Mouse (Mus musculus) MEL (cell line): Measurements from ENCODE around the gene Nme7. TPM values are rescaled to one million over a fixed set of nuclear protein-coding genes. Genes with fewer than 3 reads are reported as not detected.

Experiments used
- DNase-seq: peaks from one replicate; pipeline ENCODE4 v3.0.0; 2011; ENCODE audit warnings: low read depth, low spot score
- H3K27ac ChIP-seq: 2 replicates; pipeline ENCODE4 v1.5.1; 2012; ENCODE audit warnings: low read depth, mild to moderate bottlenecking, control low read depth, low read length, moderate library complexity; ENCODE audit not compliant: control insufficient read depth
- H3K27me3 ChIP-seq, 2 experiments: fragments of 150-350 bp in 1 of 2; sonication (generic) in 1 of 2; 2 replicates each; pipeline ENCODE4 v1.6.1; 2012; ENCODE audit warnings: low read length in 2 of 2, mild to moderate bottlenecking in 2 of 2, improper control_type of control experiment in 1 of 2, moderate library complexity in 1 of 2; ENCODE audit not compliant: insufficient read depth in 2 of 2, control insufficient read depth in 1 of 2
- H3K36me3 ChIP-seq, 2 experiments: 2 replicates each; pipeline ENCODE4 v1.6.1; 2012 to 2014; ENCODE audit warnings: low read length in 2 of 2, improper control_type of control experiment in 1 of 2, inconsistent platforms in 1 of 2, mild to moderate bottlenecking in 1 of 2; ENCODE audit not compliant: insufficient read depth in 2 of 2, control insufficient read depth in 1 of 2
- H3K4me1 ChIP-seq, 2 experiments: fragments of 150-350 bp in 1 of 2; sonication (generic) in 1 of 2; 2 replicates each; pipeline ENCODE4 v1.6.1; 2012; ENCODE audit warnings: low read length in 2 of 2, improper control_type of control experiment in 1 of 2, mild to moderate bottlenecking in 1 of 2; ENCODE audit not compliant: insufficient read depth in 2 of 2, control insufficient read depth in 1 of 2
- H3K4me3 ChIP-seq, 2 experiments: fragments of 150-350 bp in 1 of 2; sonication (generic) in 1 of 2; 2 replicates each; pipeline ENCODE4 v1.5.1; 2012; ENCODE audit warnings: low read depth in 2 of 2, low read length in 2 of 2, mild to moderate bottlenecking in 2 of 2, moderate library complexity in 2 of 2, control low read depth in 1 of 2, improper control_type of control experiment in 1 of 2; ENCODE audit not compliant: control insufficient read depth in 1 of 2, insufficient read depth in 1 of 2
- H3K79me2 ChIP-seq: 2 replicates; pipeline ENCODE4 v1.6.1; 2012; ENCODE audit warnings: mild to moderate bottlenecking, low read length, moderate library complexity; ENCODE audit not compliant: control insufficient read depth, poor library complexity, insufficient read depth
- H3K9ac ChIP-seq: 2 replicates; pipeline ENCODE4 v1.6.1; 2012; ENCODE audit warnings: low read depth, mild to moderate bottlenecking, control low read depth, low read length, moderate library complexity; ENCODE audit not compliant: control insufficient read depth, poor library complexity, severe bottlenecking
- H3K9me3 ChIP-seq: fragments of 150-350 bp; sonication (generic); replicated peaks from 2 replicates; pipeline ENCODE4 v1.6.1; 2012; ENCODE audit warnings: mild to moderate bottlenecking, low read length, improper control_type of control experiment, moderate library complexity; ENCODE audit not compliant: insufficient read depth
- BHLHE40 ChIP-seq: IDR thresholded peaks from 2 replicates; pipeline ENCODE4 v1.6.1; 2012; ENCODE audit warnings: low read depth, mild to moderate bottlenecking, inconsistent platforms, low read length, improper control_type of control experiment, borderline replicate concordance
- CHD2 ChIP-seq: IDR thresholded peaks from 2 replicates; pipeline ENCODE4 v1.6.1; 2011; ENCODE audit warnings: low read length, improper control_type of control experiment
- E2F4 ChIP-seq: IDR thresholded peaks from 2 replicates; pipeline ENCODE4 v1.6.1; 2011; ENCODE audit warnings: low read depth, low read length, improper control_type of control experiment, borderline replicate concordance
- ELF1 ChIP-seq: IDR thresholded peaks from 2 replicates; pipeline ENCODE4 v1.6.1; 2014; ENCODE audit warnings: low read depth, mild to moderate bottlenecking, inconsistent platforms, low read length, improper control_type of control experiment, moderate library complexity
- EP300 ChIP-seq, 2 experiments: IDR thresholded peaks; 2 replicates each; pipeline ENCODE4 v1.6.1; 2011; ENCODE audit warnings: improper control_type of control experiment in 2 of 2, low read length in 2 of 2, low read depth in 1 of 2, mild to moderate bottlenecking in 1 of 2
- GABPA ChIP-seq: IDR thresholded peaks from 2 replicates; pipeline ENCODE4 v1.6.1; 2012; ENCODE audit warnings: low read depth, mild to moderate bottlenecking, inconsistent platforms, low read length, improper control_type of control experiment, moderate library complexity
- HCFC1 ChIP-seq: IDR thresholded peaks from 2 replicates; pipeline ENCODE4 v1.6.1; 2012; ENCODE audit warnings: low read depth, mild to moderate bottlenecking, inconsistent platforms, low read length, improper control_type of control experiment, moderate library complexity
- JUND ChIP-seq: IDR thresholded peaks from 2 replicates; pipeline ENCODE4 v1.6.1; 2011; ENCODE audit warnings: low read depth, mild to moderate bottlenecking, improper control_type of control experiment, low read length
- MAFK ChIP-seq: IDR thresholded peaks from 2 replicates; pipeline ENCODE4 v1.6.1; 2011; ENCODE audit warnings: low read depth, mild to moderate bottlenecking, low read length, improper control_type of control experiment, borderline replicate concordance
- MAX ChIP-seq: IDR thresholded peaks from 2 replicates; pipeline ENCODE4 v1.6.1; 2011; ENCODE audit warnings: low read length, improper control_type of control experiment
- MEF2A ChIP-seq: IDR thresholded peaks from 2 replicates; pipeline ENCODE4 v1.6.1; 2014; ENCODE audit warnings: low read depth, mild to moderate bottlenecking, inconsistent platforms, low read length, improper control_type of control experiment; ENCODE audit not compliant: poor library complexity, insufficient replicate concordance, severe bottlenecking; ENCODE audit errors: extremely low read depth
- MYC ChIP-seq: IDR thresholded peaks from 2 replicates; pipeline ENCODE4 v1.6.1; 2011; ENCODE audit warnings: low read depth, mild to moderate bottlenecking, low read length, improper control_type of control experiment, moderate library complexity
- NELFE ChIP-seq: IDR thresholded peaks from 2 replicates; pipeline ENCODE4 v1.6.1; 2011; ENCODE audit warnings: low read depth, low read length, improper control_type of control experiment
- POLR2AphosphoS5 ChIP-seq: IDR thresholded peaks from 2 replicates; pipeline ENCODE4 v1.6.1; 2012; ENCODE audit warnings: low read depth, borderline replicate concordance, mild to moderate bottlenecking, inconsistent platforms, low read length, moderate library complexity, mixed read lengths
- RAD21 ChIP-seq: IDR thresholded peaks from 2 replicates; pipeline ENCODE4 v1.6.1; 2011; ENCODE audit warnings: mild to moderate bottlenecking, low read depth, low read length, improper control_type of control experiment
- SIN3A ChIP-seq: IDR thresholded peaks from 2 replicates; pipeline ENCODE4 v1.6.1; 2012; ENCODE audit warnings: low read length, improper control_type of control experiment, inconsistent platforms
- TAL1 ChIP-seq: IDR thresholded peaks from 2 replicates; pipeline ENCODE4 v1.6.1; 2012; ENCODE audit warnings: mild to moderate bottlenecking, inconsistent platforms, low read length, moderate library complexity, mixed read lengths
- TBP ChIP-seq: IDR thresholded peaks from 2 replicates; pipeline ENCODE4 v1.8.0; 2011; ENCODE audit warnings: low read depth, low read length, improper control_type of control experiment
- TCF12 ChIP-seq: IDR thresholded peaks from 2 replicates; pipeline ENCODE4 v1.6.1; 2014; ENCODE audit warnings: low read depth, mild to moderate bottlenecking, inconsistent platforms, low read length, improper control_type of control experiment, moderate library complexity
- UBTF ChIP-seq: IDR thresholded peaks from 2 replicates; pipeline ENCODE4 v1.6.1; 2012; ENCODE audit warnings: low read depth, mild to moderate bottlenecking, inconsistent platforms, low read length, improper control_type of control experiment, moderate library complexity, borderline replicate concordance; ENCODE audit not compliant: insufficient read depth
- polyA plus RNA-seq, 2 experiments: library from polyadenylated mRNA; stranded (reverse) in 1 of 2; unstranded in 1 of 2; fragments of >175 nt in 1 of 2; fragments of >200 nt in 1 of 2; gene quantifications; 2 replicates each; pipeline versions ENCODE4 v1.2.1 to v1.2.4; 2012; ENCODE audit warnings: low replicate concordance in 2 of 2, low read depth in 1 of 2; ENCODE audit not compliant: insufficient read length in 2 of 2, insufficient read depth in 1 of 2, missing spikeins in 1 of 2
- total RNA-seq: library from RNA; depleted of rRNA; stranded (reverse); fragments of 300-350 nt; gene quantifications from 2 replicates; pipeline ENCODE4 v1.2.3, GENCODE M21; 2012

Gene Nme7
- total and polyA plus RNA-seq, 3 experiments, result 23.2 to 27.6 TPM; not detected in 1

DNA sequence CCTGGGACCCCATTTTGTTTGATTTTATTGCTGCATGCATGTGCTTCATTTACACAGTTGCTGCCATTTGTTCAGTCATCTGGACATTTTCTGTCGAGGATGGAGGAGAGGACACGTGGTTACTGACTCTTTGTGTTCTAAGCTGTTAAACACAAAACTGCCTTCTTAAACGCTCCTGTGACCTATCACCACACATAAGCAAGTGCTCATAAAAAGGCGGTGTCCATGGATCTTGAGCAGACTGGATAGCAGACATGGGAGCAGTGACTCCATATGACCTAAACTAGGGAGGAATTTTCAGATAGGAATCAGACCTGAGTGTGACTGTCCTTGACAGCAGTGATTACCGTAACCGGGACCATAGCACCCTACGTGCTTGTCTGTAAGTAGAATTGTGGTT, 70.1 kb downstream of the Nme7 start:
- Histone ChIP-seq H3K36me3 (peaks cover 0 to 4% of the 10 kb centered on the region in 2 experiments; a peak in 2 of 4 replicates), H3K79me2 (no peaks in the 10 kb centered on the region), H3K9ac (no peak overlapping the region), H3K27me3 (no peaks in the 10 kb centered on the region), H3K9me3 (no peaks in the 10 kb centered on the region), H3K4me3 (no peak overlapping the region), H3K27ac (no peak overlapping the region), H3K4me1 (peaks cover 0 to 3% of the 10 kb centered on the region in 2 experiments; a peak in 1 of 4 replicates)
- DNase-seq, result no peak
- TF ChIP-seq EP300 (IDR thresholded peaks at IDR 0.05; ENCODE audit: low read depth in 1 of 2, low read length in 2 of 2) (no peak), SIN3A (no peak)

- Histone ChIP-seq H3K4me3 (no peak overlapping the region), H3K36me3 (peaks cover 0 to 4% of the 10 kb centered on the region in 2 experiments; a peak in 2 of 4 replicates), H3K79me2 (no peaks in the 10 kb centered on the region), H3K27me3 (no peaks in the 10 kb centered on the region), H3K9ac (no peak overlapping the region), H3K9me3 (no peaks in the 10 kb centered on the region), H3K27ac (no peak overlapping the region), H3K4me1 (peaks cover 0 to 3% of the 10 kb centered on the region in 2 experiments; a peak in 1 of 4 replicates)
- no peak for DNase-seq
- no peak for TF ChIP-seq ELF1
- TF ChIP-seq HCFC1, result no peak
- no peak for TF ChIP-seq TAL1
- TF ChIP-seq EP300 (IDR thresholded peaks at IDR 0.05; ENCODE audit: low read depth in 1 of 2, low read length in 2 of 2), result no peak
- TF ChIP-seq TBP, result no peak
- no peak for TF ChIP-seq MAX
- TF ChIP-seq JUND, result no peak
- no peak for TF ChIP-seq POLR2AphosphoS5
- TF ChIP-seq BHLHE40, result no peak
- TF ChIP-seq UBTF, result no peak
- TF ChIP-seq GABPA, result no peak
- TF ChIP-seq E2F4, result no peak
Observed at GRCm38 (mm10) chr1:164375626-164376025, 71.7 kb downstream of the Nme7 start.

DNA sequence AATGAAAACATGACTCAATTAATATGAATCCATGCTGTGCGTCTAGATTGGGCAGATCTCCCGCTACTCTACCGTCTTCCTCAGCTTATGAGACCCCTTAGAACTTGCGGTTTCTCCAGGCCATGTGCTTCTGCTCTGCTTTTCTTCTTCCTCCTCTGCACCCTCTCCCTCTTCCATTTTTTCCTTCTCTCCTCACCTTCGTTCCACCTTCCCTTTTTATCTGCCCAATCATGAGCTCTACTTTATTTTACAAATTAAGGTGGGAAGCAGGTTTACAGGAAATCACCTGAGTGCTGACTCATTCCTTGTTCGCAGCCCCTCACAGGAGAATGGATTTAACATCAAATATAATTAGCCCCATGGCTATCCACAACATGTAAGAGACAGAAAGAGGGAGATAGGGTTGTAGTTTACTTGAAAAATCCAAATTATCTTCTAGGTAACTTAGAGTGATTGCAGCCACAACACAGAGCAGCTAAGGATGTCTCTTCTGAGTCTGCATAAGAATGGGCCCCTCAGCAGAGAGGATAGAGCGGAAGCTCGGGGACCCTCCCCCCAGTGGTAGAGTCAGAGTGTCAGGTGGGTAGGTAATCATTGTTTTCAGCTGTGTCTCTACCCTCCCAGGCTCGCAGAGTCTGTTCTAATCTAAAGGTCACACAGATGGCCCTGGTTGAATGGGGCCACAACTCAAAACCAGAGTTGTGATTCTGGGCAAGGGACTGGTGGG, 73.0 kb downstream of the Nme7 start:
- Histone ChIP-seq H3K4me1 (peaks cover 0 to 3% of the 10 kb centered on the region in 2 experiments; a peak in 1 of 4 replicates), H3K9ac (no peak overlapping the region), H3K79me2 (no peaks in the 10 kb centered on the region), H3K9me3 (no peaks in the 10 kb centered on the region), H3K4me3 (no peak overlapping the region), H3K27ac (no peak overlapping the region), H3K27me3 (no peaks in the 10 kb centered on the region), H3K36me3 (peaks cover 0 to 4% of the 10 kb centered on the region in 2 experiments; a peak in 2 of 4 replicates)
- TF ChIP-seq TBP, result no peak
- TF ChIP-seq SIN3A, result no peak
- TF ChIP-seq NELFE, result no peak
- no peak for TF ChIP-seq BHLHE40
- no peak for TF ChIP-seq TAL1
- TF ChIP-seq MEF2A, result no peak
- no peak for TF ChIP-seq TCF12
- no peak for TF ChIP-seq EP300 (IDR thresholded peaks at IDR 0.05; ENCODE audit: low read depth in 1 of 2, low read length in 2 of 2)
- TF ChIP-seq RAD21, result no peak
- no peak for TF ChIP-seq MYC
- TF ChIP-seq POLR2AphosphoS5, result no peak
- no peak for TF ChIP-seq CHD2
- no peak for TF ChIP-seq UBTF
- no peak for TF ChIP-seq MAFK
- no peak for TF ChIP-seq GABPA
- no peak for DNase-seq
